Mouse (Mus musculus): ENCODE results near the gene Ntrk2. TPM values are rescaled to one million over a fixed set of nuclear protein-coding genes. Genes with fewer than 3 reads are reported as not detected.

The Ntrk2 gene
- polyA plus RNA-seq, 1 experiment: 0.81 TPM

GRCm38 (mm10) chr13:58809930-58810329 lies 3.6 kb downstream of the Ntrk2 start:
- Histone ChIP-seq H3K4me1 (ENCODE audit: control insufficient read depth, insufficient read depth, insufficient read length, low read length) (peaks cover 2% of the 10 kb centered on the region; the same call in 1 of the 2 replicates), H3K27me3 (ENCODE audit: control insufficient read depth, insufficient read depth, low read length) (peaks cover 19% of the 10 kb centered on the region), H3K27ac (ENCODE audit: insufficient read depth, low read depth, low read length) (no peak overlapping the region), H3K4me3 (ENCODE audit: low read depth, low read length) (no peak overlapping the region), H3K36me3 (ENCODE audit: control insufficient read depth, insufficient read depth, low read length) (no peaks in the 10 kb centered on the region)
- WGBS: 93% methylated on average over 8 of the region's 8 CpGs
- TF ChIP-seq POLR2A (IDR thresholded peaks at IDR 0.05; ENCODE audit: low read depth, low read length) (no peak), CTCF (IDR thresholded peaks at IDR 0.05; ENCODE audit: extremely low read depth, insufficient read length, insufficient replicate concordance, low read depth, low read length) (no peak)

DNA sequence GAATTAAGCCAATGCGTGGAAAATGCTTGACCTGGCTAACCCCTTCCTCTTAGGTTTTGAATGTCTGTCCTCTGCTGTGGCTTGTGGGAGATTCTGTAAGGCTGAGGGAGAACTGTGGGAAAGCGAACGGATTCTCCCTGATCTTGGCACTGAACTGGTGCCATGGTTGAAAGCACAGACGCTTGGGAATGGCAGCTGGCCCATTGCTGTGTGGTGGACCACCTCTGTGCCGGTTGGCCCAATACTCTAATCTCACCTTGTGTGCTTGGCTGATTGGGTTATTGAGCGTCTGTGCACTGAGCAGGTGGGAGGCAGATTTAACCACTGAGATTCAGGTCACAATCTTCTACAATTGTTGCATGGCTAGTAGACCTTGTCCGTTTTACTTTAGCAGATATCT lies 18.4 kb downstream of the Ntrk2 start:
- no peak overlapping the region for H3K27ac ChIP-seq (ENCODE audit: insufficient read depth, low read depth, low read length)
- H3K36me3 ChIP-seq (ENCODE audit: control insufficient read depth, insufficient read depth, low read length): no peaks in the 10 kb centered on the region
- no peak overlapping the region for H3K4me3 ChIP-seq (ENCODE audit: low read depth, low read length)
- no peaks in the 10 kb centered on the region for H3K4me1 ChIP-seq (ENCODE audit: control insufficient read depth, insufficient read depth, insufficient read length, low read length)
- WGBS: 90% methylated on average over 7 of the region's 7 CpGs
- no peaks in the 10 kb centered on the region for H3K27me3 ChIP-seq (ENCODE audit: control insufficient read depth, insufficient read depth, low read length)
- no peak for TF ChIP-seq CTCF (IDR thresholded peaks at IDR 0.05; ENCODE audit: extremely low read depth, insufficient read length, insufficient replicate concordance, low read depth, low read length)
- TF ChIP-seq POLR2A (IDR thresholded peaks at IDR 0.05; ENCODE audit: low read depth, low read length): no peak

DNA sequence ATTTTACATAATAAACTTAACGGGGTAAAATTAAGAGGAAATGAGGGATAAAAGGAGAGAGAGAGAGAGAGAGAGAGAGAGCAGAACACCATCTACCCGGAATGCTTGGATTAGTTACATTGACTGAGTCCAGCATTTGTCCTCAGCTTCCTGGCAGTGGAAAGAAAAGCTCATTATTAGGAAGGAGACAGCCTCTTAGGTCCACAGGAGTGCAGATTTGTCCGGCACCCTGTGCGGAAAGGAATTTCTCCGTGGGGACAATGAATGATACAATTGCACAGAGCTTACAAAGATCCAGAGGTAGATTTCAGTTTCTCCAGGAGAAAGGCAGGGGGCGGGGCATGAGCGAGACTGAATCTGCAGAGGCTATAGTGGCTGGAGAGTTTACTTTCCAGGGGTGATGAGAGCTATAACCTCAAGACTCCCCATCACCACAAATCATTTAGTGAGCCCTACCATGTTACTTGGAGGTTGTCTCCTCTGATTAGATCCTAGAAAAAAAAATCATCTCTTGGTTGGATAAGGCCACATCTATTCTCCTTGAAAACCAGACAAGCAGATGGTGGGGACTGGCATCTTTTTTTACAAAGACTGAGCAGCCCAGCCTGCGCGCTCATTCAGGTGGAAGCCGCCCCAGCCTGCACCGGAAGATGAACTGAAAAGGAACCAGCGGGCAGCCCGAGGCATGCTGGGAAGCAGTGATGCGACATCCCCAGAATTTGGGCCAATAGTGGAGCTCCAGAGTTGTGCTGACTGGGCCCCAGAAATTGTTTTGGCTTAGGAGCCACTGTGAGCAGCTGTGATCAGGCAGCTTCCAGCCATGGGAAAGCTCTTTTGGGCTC lies 20.2 kb downstream of the Ntrk2 start:
- Histone ChIP-seq H3K4me1 (ENCODE audit: control insufficient read depth, insufficient read depth, insufficient read length, low read length) (no peaks in the 10 kb centered on the region), H3K27ac (ENCODE audit: insufficient read depth, low read depth, low read length) (no peak overlapping the region), H3K36me3 (ENCODE audit: control insufficient read depth, insufficient read depth, low read length) (no peaks in the 10 kb centered on the region), H3K27me3 (ENCODE audit: control insufficient read depth, insufficient read depth, low read length) (no peaks in the 10 kb centered on the region), H3K4me3 (ENCODE audit: low read depth, low read length) (no peak overlapping the region)
- 79% methylated on average over 14 of the region's 14 CpGs for WGBS
- TF ChIP-seq CTCF (IDR thresholded peaks at IDR 0.05; ENCODE audit: extremely low read depth, insufficient read length, insufficient replicate concordance, low read depth, low read length) (no peak), POLR2A (IDR thresholded peaks at IDR 0.05; ENCODE audit: low read depth, low read length) (no peak)

GRCm38 (mm10) chr13:58831999-58832398 lies 25.6 kb downstream of the Ntrk2 start:
- no peaks in the 10 kb centered on the region for H3K4me1 ChIP-seq (ENCODE audit: control insufficient read depth, insufficient read depth, insufficient read length, low read length)

DNA sequence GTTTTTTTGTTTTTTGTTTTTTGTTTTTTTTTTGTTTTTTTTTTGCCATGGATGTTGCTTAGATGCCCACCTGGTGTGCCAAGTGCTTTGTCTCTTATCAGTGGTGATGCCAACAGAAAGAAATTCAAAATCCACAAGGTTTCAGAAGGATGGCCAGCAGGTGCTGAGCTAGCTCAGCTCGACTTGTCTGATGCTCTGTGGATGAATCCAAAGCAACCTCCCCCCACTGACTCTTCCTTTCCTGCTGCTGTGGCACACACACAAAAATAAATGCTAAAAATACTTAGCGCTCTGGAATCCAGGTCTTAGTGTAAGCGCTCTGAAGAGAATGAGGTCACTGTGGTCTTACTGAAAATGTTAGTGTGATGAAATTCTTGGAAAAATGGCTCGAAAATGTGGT lies 28.4 kb downstream of the Ntrk2 start:
- H3K36me3 ChIP-seq (ENCODE audit: control insufficient read depth, insufficient read depth, low read length): no peaks in the 10 kb centered on the region
- 74% methylated on average over 4 of the region's 4 CpGs for WGBS
- TF ChIP-seq POLR2A (IDR thresholded peaks at IDR 0.05; ENCODE audit: low read depth, low read length) (no peak), CTCF (IDR thresholded peaks at IDR 0.05; ENCODE audit: extremely low read depth, insufficient read length, insufficient replicate concordance, low read depth, low read length) (no peak)

More at GRCm38 (mm10) chr13:58831999-58832398, 25.6 kb downstream of the Ntrk2 start:
- WGBS: 86% methylated on average over 4 of the region's 4 CpGs
- H3K4me3 ChIP-seq (ENCODE audit: low read depth, low read length): no peak overlapping the region
- no peak overlapping the region for H3K27ac ChIP-seq (ENCODE audit: insufficient read depth, low read depth, low read length)
- no peaks in the 10 kb centered on the region for H3K36me3 ChIP-seq (ENCODE audit: control insufficient read depth, insufficient read depth, low read length)
- TF ChIP-seq CTCF (IDR thresholded peaks at IDR 0.05; ENCODE audit: extremely low read depth, insufficient read length, insufficient replicate concordance, low read depth, low read length) (no peak), POLR2A (IDR thresholded peaks at IDR 0.05; ENCODE audit: low read depth, low read length) (no peak)
- no peaks in the 10 kb centered on the region for H3K27me3 ChIP-seq (ENCODE audit: control insufficient read depth, insufficient read depth, low read length)

GRCm38 (mm10) chr13:58836891-58837290 lies 30.5 kb downstream of the Ntrk2 start:
- WGBS: 96% methylated on average over 1 of the region's 1 CpGs
- no peaks in the 10 kb centered on the region for H3K36me3 ChIP-seq (ENCODE audit: control insufficient read depth, insufficient read depth, low read length)
- no peak overlapping the region for H3K27ac ChIP-seq (ENCODE audit: insufficient read depth, low read depth, low read length)
- no peaks in the 10 kb centered on the region for H3K27me3 ChIP-seq (ENCODE audit: control insufficient read depth, insufficient read depth, low read length)
- peaks cover 2% of the 10 kb centered on the region; the same call in 1 of the 2 replicates for H3K4me1 ChIP-seq (ENCODE audit: control insufficient read depth, insufficient read depth, insufficient read length, low read length)
- TF ChIP-seq POLR2A (IDR thresholded peaks at IDR 0.05; ENCODE audit: low read depth, low read length) (no peak), CTCF (IDR thresholded peaks at IDR 0.05; ENCODE audit: extremely low read depth, insufficient read length, insufficient replicate concordance, low read depth, low read length) (no peak)
- H3K4me3 ChIP-seq (ENCODE audit: low read depth, low read length): no peak overlapping the region

More for the DNA sequence above, 28.4 kb downstream of the Ntrk2 start:
- Histone ChIP-seq H3K4me3 (ENCODE audit: low read depth, low read length) (no peak overlapping the region), H3K4me1 (ENCODE audit: control insufficient read depth, insufficient read depth, insufficient read length, low read length) (no peaks in the 10 kb centered on the region), H3K27ac (ENCODE audit: insufficient read depth, low read depth, low read length) (no peak overlapping the region), H3K27me3 (ENCODE audit: control insufficient read depth, insufficient read depth, low read length) (no peaks in the 10 kb centered on the region)

GRCm38 (mm10) chr13:58838110-58838509 lies 31.7 kb downstream of the Ntrk2 start:
- no peaks in the 10 kb centered on the region for H3K27me3 ChIP-seq (ENCODE audit: control insufficient read depth, insufficient read depth, low read length)
- WGBS: 90% methylated on average over 8 of the region's 8 CpGs
- TF ChIP-seq POLR2A (IDR thresholded peaks at IDR 0.05; ENCODE audit: low read depth, low read length) (no peak), CTCF (IDR thresholded peaks at IDR 0.05; ENCODE audit: extremely low read depth, insufficient read length, insufficient replicate concordance, low read depth, low read length) (no peak)

More at GRCm38 (mm10) chr13:58838110-58838509, 31.7 kb downstream of the Ntrk2 start:
- Histone ChIP-seq H3K36me3 (ENCODE audit: control insufficient read depth, insufficient read depth, low read length) (no peaks in the 10 kb centered on the region), H3K4me3 (ENCODE audit: low read depth, low read length) (no peak overlapping the region), H3K4me1 (ENCODE audit: control insufficient read depth, insufficient read depth, insufficient read length, low read length) (peaks cover 2% of the 10 kb centered on the region; the same call in 1 of the 2 replicates), H3K27ac (ENCODE audit: insufficient read depth, low read depth, low read length) (no peak overlapping the region)
